Mouse (Mus musculus) right cerebral cortex, postnatal 10 days (tissue): ENCODE results near the gene 3110018I06Rik.

Experiments used
- DNase-seq, 2 experiments: peaks; one replicate each; pipeline ENCODE4 v3.0.0; 2021; ENCODE audit warnings: low spot score in 2 of 2

3110018I06Rik gene

GRCm38 (mm10) chr12:107488371-107488770 is at the start of gene 3110018I06Rik:
Gene 3110018I06Rik (plus strand): TSS chr12:107488632.
- no peak for DNase-seq

DNA sequence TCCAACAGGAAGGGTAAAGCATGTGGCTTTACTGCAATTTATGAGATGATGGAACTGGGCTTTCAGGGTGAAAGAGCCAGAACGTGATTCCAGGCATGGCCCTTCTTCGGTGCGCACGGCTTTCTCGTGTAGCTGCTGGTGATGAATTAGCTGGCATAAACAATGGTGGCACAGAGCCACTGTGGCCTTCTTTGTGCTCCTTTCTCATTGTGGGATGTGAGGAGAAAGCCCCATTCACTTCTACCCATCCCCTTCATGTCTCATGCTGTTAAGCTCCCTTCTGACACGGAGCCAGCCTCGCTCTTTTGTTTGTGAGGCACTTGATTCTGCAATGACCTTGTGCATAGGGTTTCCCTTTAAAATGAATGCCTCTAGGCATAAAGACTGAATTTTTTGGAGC is 43.8 kb upstream of the 3110018I06Rik start:
- DNase-seq, result no peak

DNA sequence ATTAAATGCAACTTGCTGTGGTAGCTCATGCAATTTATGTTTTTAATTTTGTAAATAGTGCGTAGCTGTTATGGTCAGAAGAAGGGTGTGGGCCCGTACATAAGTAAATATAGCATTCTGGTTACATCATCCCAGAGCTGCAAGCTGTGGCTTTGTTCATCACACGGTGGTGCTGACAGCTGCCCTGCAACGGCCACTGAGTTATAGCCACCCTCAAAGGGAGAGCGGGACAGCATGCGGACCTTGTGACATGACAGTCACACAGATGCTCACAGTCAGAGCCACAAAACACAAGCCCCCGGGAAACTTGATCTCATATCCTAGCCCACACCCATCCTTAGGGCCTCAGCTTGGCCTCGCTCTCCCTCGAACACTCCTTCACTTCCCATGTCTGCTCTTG is 30.6 kb upstream of the 3110018I06Rik start:
- no peak for DNase-seq

DNA sequence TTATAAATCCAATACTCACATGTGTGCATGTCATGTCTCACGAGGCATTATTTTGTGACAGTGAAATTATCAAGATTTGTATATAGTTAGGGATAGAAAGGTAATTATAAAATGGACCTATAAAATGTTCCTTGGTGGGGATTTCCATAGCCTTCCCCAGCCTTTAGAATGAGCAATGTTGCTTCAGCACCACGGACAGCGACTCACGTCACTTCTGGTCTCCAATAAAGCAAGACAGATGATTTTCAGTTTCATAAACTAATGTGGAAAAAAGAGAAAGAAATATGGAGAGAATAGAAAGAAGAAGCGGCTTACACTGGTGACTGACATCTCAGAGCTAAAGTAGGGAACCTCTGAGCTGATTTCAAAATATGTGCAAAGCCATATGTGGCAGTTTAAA is 23.7 kb upstream of the 3110018I06Rik start:
- no peak for DNase-seq

- DNase-seq, result no peak
These were observed 11.8 kb upstream of the 3110018I06Rik start for GRCm38 (mm10) chr12:107476441-107477291.

- no peak for DNase-seq
These were observed 9.1 kb upstream of the 3110018I06Rik start for GRCm38 (mm10) chr12:107479350-107479749.

DNA sequence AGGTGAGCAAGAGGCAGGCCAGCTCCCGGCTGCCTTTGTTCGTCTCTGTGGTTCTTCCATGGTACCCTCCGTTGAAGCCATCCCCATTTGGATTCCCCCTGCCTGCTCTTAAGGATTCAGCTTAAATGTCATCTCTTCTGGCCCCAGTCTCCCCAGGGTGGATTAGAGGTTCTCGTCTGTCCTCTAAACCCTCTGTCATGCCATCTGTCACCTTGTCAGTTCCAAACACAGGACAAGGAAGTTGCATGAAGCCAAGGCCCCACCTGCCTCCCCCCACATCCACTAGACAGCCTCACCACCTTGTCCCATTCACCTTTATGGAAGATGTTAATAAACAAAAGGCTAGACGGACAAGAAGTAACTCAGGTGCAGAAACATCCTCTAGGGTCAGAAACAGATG is 5.4 kb upstream of the 3110018I06Rik start:
- DNase-seq, result no peak

DNA sequence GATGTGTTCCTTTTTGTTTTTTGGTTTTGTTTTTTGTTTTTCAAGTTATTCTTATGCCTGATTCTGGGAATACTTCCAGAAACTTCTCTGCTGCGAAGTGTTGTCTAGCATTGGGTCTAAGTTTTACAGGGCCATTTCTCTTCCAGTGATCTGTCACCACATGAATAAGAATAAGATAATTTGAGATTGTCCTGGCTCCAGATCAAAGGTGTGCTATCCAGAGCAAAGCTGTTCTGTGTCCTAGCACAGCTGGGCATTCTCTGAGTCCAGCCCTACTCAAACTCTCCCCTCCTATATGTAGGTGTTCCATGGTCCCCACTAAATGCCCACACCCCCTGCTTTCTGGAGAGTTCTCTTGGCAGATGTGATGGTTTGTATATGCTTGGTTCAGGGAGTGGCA is 2.9 kb downstream of the 3110018I06Rik start:
- no peak for DNase-seq

DNA sequence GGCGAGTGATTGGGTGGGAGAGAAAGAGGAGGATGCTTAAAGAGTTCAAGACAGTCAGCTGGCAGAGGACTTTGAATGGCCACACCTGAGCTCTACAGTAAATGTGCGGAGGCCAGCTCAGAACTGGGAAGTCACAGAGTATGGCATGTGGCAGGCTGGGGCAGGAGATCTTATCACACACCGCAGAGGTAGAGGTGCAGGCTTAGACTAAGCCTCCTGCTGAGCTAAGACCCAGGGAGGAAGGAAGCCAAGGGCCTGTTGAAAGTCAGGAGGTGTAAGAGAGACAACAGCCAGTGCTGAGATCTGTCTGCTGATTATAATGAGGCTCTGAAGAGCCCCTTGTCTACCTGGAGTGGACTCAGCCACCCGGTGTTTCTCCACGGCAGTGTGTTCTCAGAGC is 8.5 kb downstream of the 3110018I06Rik start:
- DNase-seq, result no peak

GRCm38 (mm10) chr12:107509661-107510237 is 21.3 kb downstream of the 3110018I06Rik start:
- DNase-seq, result no peak

GRCm38 (mm10) chr12:107511112-107511511 is 22.7 kb downstream of the 3110018I06Rik start:
- no peak for DNase-seq

- peak in 1 of 2 experiments; percentile 35 for DNase-seq
These were observed 28.1 kb downstream of the 3110018I06Rik start for GRCm38 (mm10) chr12:107516265-107517217.

DNA sequence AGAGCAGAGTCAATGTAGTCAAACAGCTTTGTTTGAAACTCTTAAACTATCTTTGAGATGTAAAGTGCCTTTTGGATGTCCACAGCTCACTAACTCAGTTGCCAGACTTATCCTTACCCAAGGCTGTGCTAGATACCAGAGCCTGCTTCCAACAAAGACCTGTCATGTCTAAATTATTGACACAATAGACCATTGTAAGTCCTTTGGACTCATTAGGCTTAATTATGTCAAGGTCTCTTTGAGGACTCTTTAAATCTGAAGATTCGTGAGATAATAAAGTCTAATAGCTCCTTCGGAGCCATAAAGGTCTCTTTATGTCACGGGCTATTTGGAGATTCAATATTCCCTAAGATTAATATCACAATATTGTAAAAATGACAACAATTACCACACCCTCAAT is 32.5 kb downstream of the 3110018I06Rik start:
- DNase-seq, result no peak

DNA sequence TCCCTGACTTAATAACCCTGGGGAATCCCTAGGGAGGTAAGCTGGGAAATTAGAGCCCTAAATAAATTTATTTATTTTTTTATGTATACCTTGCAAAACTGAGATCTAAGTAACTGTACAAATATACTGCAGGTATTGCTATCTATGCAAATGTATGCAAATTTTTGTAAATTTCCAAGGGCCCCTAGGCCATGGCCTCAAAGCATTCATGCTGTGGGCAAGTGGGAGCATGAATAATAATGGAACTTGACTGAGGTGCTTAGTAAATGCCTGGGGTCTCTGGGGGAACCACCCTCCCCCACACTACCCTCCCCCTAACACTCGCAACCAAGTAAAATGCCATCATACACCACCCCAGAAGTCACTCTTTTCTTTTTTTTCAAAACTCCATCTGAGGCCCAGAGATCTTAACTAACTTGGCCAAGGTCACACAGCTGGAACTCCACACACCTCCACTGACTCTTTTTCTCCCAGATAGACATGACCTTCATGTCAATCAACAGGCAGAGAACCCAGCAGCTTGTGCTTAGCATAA is 40.0 kb downstream of the 3110018I06Rik start:
- DNase-seq, result no peak

DNA sequence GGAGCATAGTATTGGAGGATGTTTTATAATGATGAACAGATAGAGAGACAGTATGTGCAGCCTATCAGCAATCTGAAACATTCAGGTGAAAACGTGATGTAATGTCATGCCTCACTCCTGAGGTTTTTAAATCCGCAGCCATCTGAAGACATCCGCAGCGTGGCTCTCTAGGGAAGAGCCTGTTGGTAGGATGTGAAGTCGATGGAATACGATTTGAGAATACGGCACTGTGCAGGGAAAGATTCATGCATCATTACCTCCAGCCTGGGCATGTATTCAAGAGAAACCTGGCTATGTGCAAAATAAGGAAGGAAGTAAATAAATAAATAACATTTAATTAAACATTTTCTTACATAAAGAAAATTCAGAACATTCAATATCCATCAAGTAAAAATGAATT is 44.4 kb downstream of the 3110018I06Rik start:
- DNase-seq, result no peak
